Mouse (Mus musculus): ENCODE results near the gene Jpt1.

DNA sequence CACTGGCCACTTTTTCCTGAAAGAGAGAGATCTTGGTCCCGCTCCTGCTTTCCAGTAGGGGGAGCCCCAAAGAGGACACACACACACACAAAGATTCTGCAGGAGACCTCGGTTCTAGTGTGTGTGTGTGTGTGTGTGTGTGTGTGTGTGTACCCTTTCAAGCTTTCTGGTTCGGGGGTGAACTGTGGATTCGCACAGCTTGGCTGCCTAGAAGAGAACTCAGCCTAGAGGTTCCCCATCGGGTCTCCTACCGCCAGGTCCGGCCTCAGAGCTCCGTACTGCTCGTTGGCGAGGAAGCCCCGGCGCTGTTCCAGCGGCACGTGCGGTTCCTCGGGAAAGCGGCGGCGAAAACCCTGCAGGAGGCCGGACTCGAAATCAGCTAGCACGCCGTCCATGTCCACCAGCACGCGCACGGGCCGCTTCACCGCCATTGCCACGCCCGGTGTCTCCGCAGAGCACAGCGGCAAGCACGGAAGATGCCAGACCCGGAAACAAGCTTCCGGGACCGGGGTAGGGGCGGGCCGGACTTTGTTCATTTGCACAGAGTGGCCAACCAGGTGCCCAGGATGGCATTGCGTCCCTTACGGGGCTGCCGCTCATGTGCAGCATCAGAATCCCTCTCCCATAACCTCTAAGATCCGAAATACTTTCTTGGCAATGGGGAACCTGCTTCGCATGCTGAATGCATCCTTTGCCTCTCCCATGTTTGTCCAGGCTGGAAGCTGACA is 22.7 kb downstream of the Jpt1 start, which contains the start of gene Nt5c:
- peak; percentile 86 for TF ChIP-seq CTCF (IDR thresholded peaks at IDR 0.05; ENCODE audit: low read depth)
- TF ChIP-seq EP300 (optimal IDR thresholded peaks at IDR 0.05) = no peak

Measured in stomach, postnatal 0 days (tissue).